Mouse (Mus musculus) olfactory bulb, adult 2 months (tissue): ENCODE data around the gene 2610042L04Rik.
"Not testable (repeated sequence)": the region's sequence is repeated elsewhere in the genome, so short reads cannot be mapped to it uniquely, and the experiment has no call there.

Source experiments
- CTCF ChIP-seq: fragments of 200-500 bp; IDR thresholded peaks from 2 replicates; pipeline ENCODE4 v1.5.1; 2012; ENCODE audit warnings: low read depth, mild to moderate bottlenecking, low read length, moderate library complexity; ENCODE audit not compliant: insufficient read depth
- POLR2A ChIP-seq: fragments of 200-500 bp; IDR thresholded peaks from 2 replicates; pipeline ENCODE4 v1.6.1; 2012; ENCODE audit warnings: mild to moderate bottlenecking, low read depth, low read length, moderate library complexity; ENCODE audit not compliant: insufficient read depth

GRCm38 (mm10) chr14:4334476-4335080 lies at the start of gene 2610042L04Rik:
- TF ChIP-seq POLR2A, CTCF: not testable (repeated sequence)
